Mouse (Mus musculus): ENCODE measurements around the gene Rab36. TPM values are rescaled to one million over a fixed set of nuclear protein-coding genes. Genes with fewer than 3 reads are reported as not detected.
"Not testable (repeated sequence)": the region's sequence is repeated elsewhere in the genome, so short reads cannot be mapped to it uniquely, and the experiment has no call there.

Gene Rab36
- polyA plus RNA-seq, 1 experiment from 2014 or later = 12.2 TPM

DNA sequence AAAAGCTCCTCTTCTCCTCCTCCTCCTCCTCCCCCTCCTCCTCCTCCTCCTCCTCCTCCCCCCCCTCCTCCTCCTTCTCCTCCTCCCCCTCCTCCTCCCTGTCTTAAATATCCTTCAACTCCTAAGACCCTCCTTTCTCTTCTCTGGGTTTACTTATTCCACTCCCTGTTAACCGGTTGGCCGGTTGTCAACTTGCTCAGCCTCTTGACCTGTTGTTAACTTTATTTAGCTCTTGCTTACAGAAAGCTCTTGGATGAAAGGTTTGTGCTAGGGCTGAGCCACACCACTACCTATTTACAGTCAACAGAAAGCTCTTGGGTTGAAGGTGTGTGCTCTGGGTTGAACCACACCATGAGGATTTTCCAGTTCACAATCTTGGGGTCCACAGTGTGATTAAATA lies 16.6 kb upstream of the Rab36 start:
- Histone ChIP-seq H3K9me3 (no peaks in the 10 kb centered on the region), H3K4me1 (0 out of 2 replicates have a peak, but pooled peaks cover 4% of the 10 kb centered on the region), H3K9ac (no peak overlapping the region), H3K4me3 (replicated peaks) (no peak overlapping the region), H3K27ac (no peak overlapping the region), H3K27me3 (no peaks in the 10 kb centered on the region), H3K4me2 (no peak overlapping the region), H3K36me3 (replicated peaks) (no peaks in the 10 kb centered on the region)
- no peak for ATAC-seq (ENCODE audit: low FRiP score)
- 61% methylated on average over 2 of the region's 2 CpGs for WGBS

- H3K36me3 ChIP-seq (replicated peaks) = no peaks in the 10 kb centered on the region
- H3K4me3 ChIP-seq (replicated peaks) = no peak overlapping the region
- H3K27me3 ChIP-seq = no peaks in the 10 kb centered on the region
- no peak overlapping the region for H3K27ac ChIP-seq
- H3K4me1 ChIP-seq = 0 out of 2 replicates have a peak, but pooled peaks cover 4% of the 10 kb centered on the region
- peak; percentile 75 for ATAC-seq (ENCODE audit: low FRiP score)
- H3K4me2 ChIP-seq = no peak overlapping the region
- no peak overlapping the region for H3K9ac ChIP-seq
- no peaks in the 10 kb centered on the region for H3K9me3 ChIP-seq
- 15% methylated on average over 6 of the region's 6 CpGs for WGBS
Observed at GRCm38 (mm10) chr10:75021138-75021537, 15.7 kb upstream of the Rab36 start.

DNA sequence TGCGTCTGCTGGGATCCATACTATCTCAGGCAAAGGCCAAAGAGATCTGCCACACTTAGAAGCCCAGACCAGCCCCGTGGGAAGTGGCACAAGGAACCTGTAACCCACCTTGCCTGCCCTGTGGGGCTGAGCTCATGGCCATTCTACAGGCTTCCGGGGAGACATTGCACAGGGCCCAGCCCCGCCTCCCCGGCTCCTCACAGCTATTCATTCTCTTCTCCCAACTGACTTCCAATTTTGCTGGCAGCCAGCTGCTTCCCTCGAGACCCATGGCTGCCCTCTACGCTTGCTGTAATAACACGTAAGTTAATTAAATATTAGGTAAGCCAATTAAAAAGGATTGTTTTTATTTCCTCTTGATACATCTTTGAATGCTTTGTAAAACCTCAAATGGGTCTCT lies 10.4 kb upstream of the Rab36 start:
- no peaks in the 10 kb centered on the region for H3K9me3 ChIP-seq
- WGBS = 60% methylated on average over 8 of the region's 8 CpGs
- H3K4me2 ChIP-seq = no peak overlapping the region
- H3K9ac ChIP-seq = no peak overlapping the region
- no peaks in the 10 kb centered on the region for H3K27me3 ChIP-seq
- H3K36me3 ChIP-seq (replicated peaks) = no peaks in the 10 kb centered on the region
- no peak for ATAC-seq (ENCODE audit: low FRiP score)
- no peak overlapping the region for H3K4me3 ChIP-seq (replicated peaks)
- no peak overlapping the region for H3K27ac ChIP-seq
- H3K4me1 ChIP-seq = peaks cover 5% of the 10 kb centered on the region; the same call in 1 of the 2 replicates

DNA sequence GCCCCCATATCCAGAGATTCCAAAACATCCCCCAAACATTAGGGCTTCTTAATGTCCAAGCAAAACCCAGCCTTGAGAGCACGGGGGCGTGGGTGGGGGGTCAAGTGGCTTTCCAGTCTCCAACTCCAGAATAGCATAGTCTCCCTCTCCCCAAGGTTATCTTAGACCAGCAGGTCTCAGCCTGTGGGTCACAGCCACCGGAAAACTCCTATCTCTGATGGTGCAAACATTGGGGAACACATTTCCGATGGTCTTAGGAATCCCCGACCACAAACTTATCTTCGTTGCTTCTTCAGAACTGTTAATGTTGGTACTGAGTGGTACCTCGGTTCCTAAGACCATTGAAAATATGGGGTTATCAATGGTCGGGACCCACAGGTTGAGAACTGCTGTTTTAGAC lies 8.1 kb upstream of the Rab36 start:
- Histone ChIP-seq H3K4me1 (peaks cover 22% of the 10 kb centered on the region), H3K27ac (no peak overlapping the region), H3K36me3 (replicated peaks) (no peaks in the 10 kb centered on the region), H3K9ac (no peak overlapping the region), H3K9me3 (no peaks in the 10 kb centered on the region), H3K27me3 (no peaks in the 10 kb centered on the region), H3K4me2 (no peak overlapping the region), H3K4me3 (replicated peaks) (no peak overlapping the region)
- 90% methylated on average over 8 of the region's 8 CpGs for WGBS
- no peak for ATAC-seq (ENCODE audit: low FRiP score)

DNA sequence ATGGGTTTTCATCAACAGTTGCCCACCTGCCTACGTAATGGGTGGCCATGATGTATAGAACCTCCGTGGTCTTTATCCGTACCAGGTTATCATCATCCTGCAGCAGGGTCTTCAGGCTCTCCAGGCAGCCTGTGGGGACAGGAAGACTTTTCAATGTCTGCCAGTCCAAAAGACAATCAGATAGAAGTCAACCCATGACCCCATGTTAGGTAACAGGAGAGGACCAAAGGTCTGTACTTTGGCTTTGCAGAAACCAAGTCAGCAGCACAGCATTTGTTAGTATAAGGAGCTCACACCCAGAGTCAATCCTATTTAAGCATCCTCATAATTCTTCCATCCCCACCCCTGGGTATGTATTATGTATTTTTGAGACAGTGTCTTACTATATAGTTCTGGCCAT lies 7.2 kb upstream of the Rab36 start:
- H3K9ac ChIP-seq = no peak overlapping the region
- no peaks in the 10 kb centered on the region for H3K27me3 ChIP-seq
- ATAC-seq (ENCODE audit: low FRiP score) = no peak
- no peak overlapping the region for H3K27ac ChIP-seq
- H3K36me3 ChIP-seq (replicated peaks) = no peaks in the 10 kb centered on the region
- no peak overlapping the region for H3K4me2 ChIP-seq
- 91% methylated on average over 3 of the region's 3 CpGs for WGBS
- H3K4me3 ChIP-seq (replicated peaks) = no peak overlapping the region
- peaks cover 22% of the 10 kb centered on the region for H3K4me1 ChIP-seq
- no peaks in the 10 kb centered on the region for H3K9me3 ChIP-seq

DNA sequence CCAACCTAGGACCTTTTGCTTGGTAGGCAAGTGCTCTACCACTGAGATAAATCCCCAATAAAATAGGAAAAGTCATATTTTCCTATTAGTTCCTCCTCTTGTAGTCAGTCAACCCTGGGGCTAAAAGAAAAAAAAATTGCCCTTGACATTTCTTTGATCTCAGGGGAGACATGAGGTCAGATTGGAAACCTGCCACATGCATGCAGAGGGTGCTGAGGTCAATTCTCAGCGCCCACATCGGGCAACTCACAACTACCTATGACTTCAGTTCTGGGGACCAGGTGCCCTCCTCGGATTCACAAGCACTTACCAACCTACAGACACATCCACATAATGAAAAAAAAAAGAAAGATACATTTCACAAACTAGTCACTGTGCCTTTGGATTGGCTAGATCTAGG lies 6.6 kb upstream of the Rab36 start:
- 82% methylated on average over 3 of the region's 3 CpGs for WGBS
- Histone ChIP-seq H3K36me3 (replicated peaks) (no peaks in the 10 kb centered on the region), H3K9ac (no peak overlapping the region), H3K4me1 (peaks cover 22% of the 10 kb centered on the region), H3K4me3 (replicated peaks) (no peak overlapping the region), H3K4me2 (no peak overlapping the region), H3K27ac (no peak overlapping the region), H3K27me3 (no peaks in the 10 kb centered on the region), H3K9me3 (no peaks in the 10 kb centered on the region)
- no peak for ATAC-seq (ENCODE audit: low FRiP score)

- WGBS = 86% methylated on average over 5 of the region's 5 CpGs
- Histone ChIP-seq H3K4me3 (replicated peaks) (no peak overlapping the region), H3K4me1 (peaks cover 26% of the 10 kb centered on the region), H3K9me3 (no peaks in the 10 kb centered on the region), H3K4me2 (no peak overlapping the region), H3K27me3 (no peaks in the 10 kb centered on the region), H3K9ac (no peak overlapping the region), H3K27ac (no peak overlapping the region), H3K36me3 (replicated peaks) (no peaks in the 10 kb centered on the region)
- no peak for ATAC-seq (ENCODE audit: low FRiP score)
Observed at GRCm38 (mm10) chr10:75031345-75032114, 5.3 kb upstream of the Rab36 start.

DNA sequence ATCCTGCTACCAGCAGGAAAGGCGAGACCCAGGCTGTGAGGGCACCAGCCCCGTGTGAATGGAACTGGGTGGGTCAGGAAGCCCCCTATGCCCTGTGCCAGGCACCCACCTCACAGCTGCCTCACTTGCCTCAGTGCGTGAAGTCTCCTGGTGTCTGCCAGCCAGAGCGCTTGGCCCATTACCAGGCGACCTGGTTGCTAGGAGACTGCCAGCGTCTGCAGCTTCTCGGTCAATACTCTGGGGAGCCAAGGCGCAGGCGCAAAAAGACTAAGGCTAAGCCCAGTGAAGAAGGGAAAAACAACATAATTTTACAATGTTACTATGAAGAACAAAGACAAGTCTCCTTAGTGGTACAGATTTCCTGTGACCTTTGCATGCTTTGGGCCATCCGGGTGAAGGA lies 4.5 kb upstream of the Rab36 start, which contains the start of gene Rsph14:
Gene Rsph14, minus strand, starts transcription at position 192 of the 400 bp plus-strand sequence.
- ATAC-seq (ENCODE audit: low FRiP score) = peak; percentile 69

DNA sequence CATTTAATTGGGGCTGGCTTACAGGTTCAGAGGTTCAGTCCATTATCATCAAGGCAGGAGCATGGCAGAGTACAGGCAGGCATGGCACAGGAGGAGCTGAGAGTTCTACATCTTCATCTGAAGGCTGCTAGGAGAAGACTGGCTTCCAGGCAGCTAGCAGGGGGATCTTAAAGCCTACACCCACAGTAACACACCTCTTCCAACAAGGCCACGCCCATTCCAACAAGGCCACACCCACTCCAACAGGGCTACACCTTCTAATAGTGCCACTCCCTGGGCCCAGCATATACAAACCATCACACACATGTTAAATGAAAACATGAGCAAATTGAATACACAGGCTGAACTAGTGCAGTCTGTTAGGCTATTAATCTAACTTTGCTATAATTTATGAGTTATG lies 5.2 kb downstream of the Rab36 start:
- 14% methylated on average over 1 of the region's 1 CpGs for WGBS
- H3K27ac ChIP-seq; H3K4me3 ChIP-seq (replicated peaks); H3K4me2 ChIP-seq; H3K9ac ChIP-seq; H3K27me3 ChIP-seq; ATAC-seq (ENCODE audit: low FRiP score); H3K36me3 ChIP-seq (replicated peaks); H3K9me3 ChIP-seq: not testable (repeated sequence)
- peaks cover 15% of the 10 kb centered on the region for H3K4me1 ChIP-seq

More for the DNA sequence above, 4.5 kb upstream of the Rab36 start, which contains the start of gene Rsph14:
- Histone ChIP-seq H3K36me3 (replicated peaks) (no peaks in the 10 kb centered on the region), H3K9ac (no peak within 1 kb of the TSS), H3K4me3 (replicated peaks) (no peak within 1 kb of the TSS), H3K4me2 (peak within 1 kb of the TSS; percentile 32), H3K9me3 (no peaks in the 10 kb centered on the region), H3K4me1 (peaks cover 31% of the 10 kb centered on the region), H3K27me3 (no peaks in the 10 kb centered on the region), H3K27ac (peak within 1 kb of the TSS; percentile 44)
- WGBS = 27% methylated on average over 10 of the region's 10 CpGs

GRCm38 (mm10) chr10:75044459-75044858 lies 7.6 kb downstream of the Rab36 start:
- ATAC-seq (ENCODE audit: low FRiP score) = 0 out of 2 replicates have a peak, but pooled peaks have one; percentile 17

DNA sequence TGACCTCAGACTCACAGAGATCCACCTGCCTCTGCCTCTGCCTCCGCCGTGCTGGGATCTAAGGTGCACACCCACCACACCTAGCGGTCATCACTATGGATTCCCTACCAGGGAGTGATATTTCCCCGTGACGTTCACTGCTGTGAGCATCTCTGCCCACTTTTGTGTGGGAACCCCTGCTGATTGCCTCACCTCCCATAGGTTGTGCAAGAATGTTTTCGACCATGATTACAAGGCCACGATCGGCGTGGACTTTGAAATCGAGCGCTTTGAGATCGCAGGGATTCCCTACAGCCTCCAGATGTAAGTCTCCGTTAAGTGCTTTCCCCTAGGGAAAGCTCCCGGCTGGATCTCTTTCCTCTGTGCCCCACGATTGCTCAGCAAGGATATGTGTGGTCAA lies 9.0 kb downstream of the Rab36 start:
- Histone ChIP-seq H3K4me1 (peaks cover 4% of the 10 kb centered on the region; the same call in 1 of the 2 replicates), H3K27ac (no peak overlapping the region), H3K27me3 (no peaks in the 10 kb centered on the region), H3K9me3 (no peaks in the 10 kb centered on the region), H3K4me2 (no peak overlapping the region), H3K4me3 (replicated peaks) (no peak overlapping the region), H3K9ac (no peak overlapping the region), H3K36me3 (replicated peaks) (0 out of 2 replicates have a peak, but pooled peaks cover 6% of the 10 kb centered on the region)
- 95% methylated on average over 15 of the region's 15 CpGs for WGBS
- ATAC-seq (ENCODE audit: low FRiP score) = no peak

More at GRCm38 (mm10) chr10:75044459-75044858, 7.6 kb downstream of the Rab36 start:
- Histone ChIP-seq H3K4me3 (replicated peaks) (no peak overlapping the region), H3K9me3 (no peaks in the 10 kb centered on the region), H3K4me2 (no peak overlapping the region), H3K36me3 (replicated peaks) (0 out of 2 replicates have a peak, but pooled peaks cover 6% of the 10 kb centered on the region), H3K9ac (no peak overlapping the region), H3K27ac (no peak overlapping the region), H3K27me3 (no peaks in the 10 kb centered on the region), H3K4me1 (peaks cover 4% of the 10 kb centered on the region; the same call in 1 of the 2 replicates)
- 49% methylated on average over 7 of the region's 7 CpGs for WGBS

GRCm38 (mm10) chr10:75048711-75049110 lies 11.9 kb downstream of the Rab36 start:
- 0 out of 2 replicates have a peak, but pooled peaks cover 6% of the 10 kb centered on the region for H3K36me3 ChIP-seq (replicated peaks)
- no peak overlapping the region for H3K27ac ChIP-seq
- no peak overlapping the region for H3K9ac ChIP-seq
- no peak for ATAC-seq (ENCODE audit: low FRiP score)
- no peaks in the 10 kb centered on the region; the same call in 1 of the 2 replicates for H3K4me1 ChIP-seq
- no peaks in the 10 kb centered on the region for H3K9me3 ChIP-seq
- 90% methylated on average over 7 of the region's 7 CpGs for WGBS
- no peaks in the 10 kb centered on the region for H3K27me3 ChIP-seq
- no peak overlapping the region for H3K4me3 ChIP-seq (replicated peaks)
- H3K4me2 ChIP-seq = no peak overlapping the region
